Mouse (Mus musculus) CH12.LX (cell line): ENCODE data around the gene Stxbp3. TPM values are rescaled to one million over a fixed set of nuclear protein-coding genes. Genes with fewer than 3 reads are reported as not detected.

Source experiments
- DNase-seq: peaks from one replicate; pipeline ENCODE4 v3.0.0-alpha.2; 2013; ENCODE audit errors: extremely low read depth
- H3K27ac ChIP-seq: 2 replicates; pipeline ENCODE4 v1.5.1; 2012; ENCODE audit warnings: low read depth, mild to moderate bottlenecking, control low read depth, moderate library complexity; ENCODE audit not compliant: insufficient read depth
- H3K27me3 ChIP-seq: replicated peaks from 2 replicates; pipeline ENCODE3; 2012; ENCODE audit warnings: inconsistent platforms
- H3K36me3 ChIP-seq, 2 experiments: replicated peaks in 1 of 2; 2 replicates each; pipeline versions ENCODE3 to v1.6.1; 2012; ENCODE audit warnings: inconsistent platforms in 1 of 2, low read length in 1 of 2, mild to moderate bottlenecking in 1 of 2, mixed read lengths in 1 of 2, moderate library complexity in 1 of 2; ENCODE audit not compliant: control insufficient read depth in 1 of 2, insufficient read depth in 1 of 2
- H3K4me1 ChIP-seq, 2 experiments: 2 replicates each; pipeline ENCODE4 v1.6.1; 2012; ENCODE audit warnings: inconsistent platforms in 1 of 2, moderate library complexity in 1 of 2; ENCODE audit not compliant: insufficient read depth in 2 of 2, control insufficient read depth in 1 of 2
- H3K4me2 ChIP-seq: 2 replicates; pipeline ENCODE4 v1.6.1; 2012; ENCODE audit warnings: low read depth, mild to moderate bottlenecking, control low read depth; ENCODE audit not compliant: poor library complexity, insufficient read depth, severe bottlenecking
- H3K4me3 ChIP-seq, 3 experiments: fragments of 150-350 bp in 1 of 3; sonication (generic) in 1 of 3; replicated peaks in 1 of 3; 2 replicates each; pipeline versions ENCODE3 to v1.5.1; 2011 to 2012; ENCODE audit warnings: low read depth in 2 of 3, low read length in 2 of 3, mild to moderate bottlenecking in 2 of 3, moderate library complexity in 2 of 3, control low read depth in 1 of 3, improper control_type of control experiment in 1 of 3, inconsistent platforms in 1 of 3, mixed read lengths in 1 of 3; ENCODE audit not compliant: poor library complexity in 1 of 3
- H3K79me2 ChIP-seq: replicated peaks from 2 replicates; pipeline ENCODE4 v1.6.1; 2012; ENCODE audit warnings: mild to moderate bottlenecking, moderate library complexity; ENCODE audit not compliant: control insufficient read depth, poor library complexity, insufficient read depth, severe bottlenecking; ENCODE audit errors: extremely low read depth
- H3K9ac ChIP-seq: 2 replicates; pipeline ENCODE4 v1.6.1; 2012; ENCODE audit warnings: low read depth, mild to moderate bottlenecking, control low read depth, moderate library complexity; ENCODE audit not compliant: insufficient read depth
- H3K9me3 ChIP-seq: replicated peaks from 2 replicates; pipeline ENCODE3; 2012; ENCODE audit warnings: low read length, inconsistent platforms, mixed read lengths
- BHLHE40 ChIP-seq: IDR thresholded peaks from 2 replicates; pipeline ENCODE4 v1.6.1; 2011; ENCODE audit warnings: mild to moderate bottlenecking, low read depth, low read length, improper control_type of control experiment
- CHD1 ChIP-seq: IDR thresholded peaks from 2 replicates; pipeline ENCODE4 v1.6.1; 2012; ENCODE audit warnings: low read depth, low read length, improper control_type of control experiment, inconsistent platforms
- CHD2 ChIP-seq: IDR thresholded peaks from 2 replicates; pipeline ENCODE4 v1.6.1; 2011; ENCODE audit warnings: low read length, improper control_type of control experiment
- CTCF ChIP-seq, 2 experiments: IDR thresholded peaks in 1 of 2; conservative IDR thresholded peaks in 1 of 2; 2 replicates each; pipeline ENCODE4 v1.5.1; 2011 to 2012; ENCODE audit warnings: low read depth in 2 of 2, low read length in 2 of 2, improper control_type of control experiment in 1 of 2, inconsistent platforms in 1 of 2, mild to moderate bottlenecking in 1 of 2, moderate library complexity in 1 of 2
- E2F4 ChIP-seq: IDR thresholded peaks from 2 replicates; pipeline ENCODE4 v1.6.1; 2011; ENCODE audit warnings: low read depth, low read length, improper control_type of control experiment; ENCODE audit not compliant: insufficient replicate concordance
- ELF1 ChIP-seq: IDR thresholded peaks from 2 replicates; pipeline ENCODE4 v1.6.1; 2014; ENCODE audit warnings: low read depth, mild to moderate bottlenecking, inconsistent platforms, low read length, improper control_type of control experiment
- EP300 ChIP-seq: IDR thresholded peaks from 2 replicates; pipeline ENCODE4 v1.6.1; 2011; ENCODE audit warnings: low read length, improper control_type of control experiment
- ETS1 ChIP-seq: conservative IDR thresholded peaks from 2 replicates; pipeline ENCODE4 v1.6.1; 2012; ENCODE audit warnings: low read depth, mild to moderate bottlenecking, inconsistent platforms, low read length, improper control_type of control experiment, moderate library complexity
- IRF4 ChIP-seq: IDR thresholded peaks from 2 replicates; pipeline ENCODE4 v1.6.1; 2014; ENCODE audit warnings: low read depth, mild to moderate bottlenecking, inconsistent platforms, low read length, improper control_type of control experiment
- JUN ChIP-seq: IDR thresholded peaks from 2 replicates; pipeline ENCODE4 v1.6.1; 2011; ENCODE audit warnings: low read depth, mild to moderate bottlenecking, low read length, improper control_type of control experiment, moderate library complexity; ENCODE audit not compliant: insufficient read depth
- JUND ChIP-seq: conservative IDR thresholded peaks from 2 replicates; pipeline ENCODE4 v1.6.1; 2011; ENCODE audit warnings: low read depth, low read length, improper control_type of control experiment
- MAFK ChIP-seq: IDR thresholded peaks from 2 replicates; pipeline ENCODE4 v1.6.1; 2011; ENCODE audit warnings: low read length, improper control_type of control experiment; ENCODE audit not compliant: insufficient replicate concordance
- MAZ ChIP-seq: IDR thresholded peaks from 2 replicates; pipeline ENCODE4 v1.6.1; 2012; ENCODE audit warnings: low read depth, mild to moderate bottlenecking, inconsistent platforms, low read length, improper control_type of control experiment, moderate library complexity
- MEF2A ChIP-seq: IDR thresholded peaks from 2 replicates; pipeline ENCODE4 v1.6.1; 2014; ENCODE audit warnings: low read depth, mild to moderate bottlenecking, inconsistent platforms, low read length, improper control_type of control experiment, borderline replicate concordance
- MXI1 ChIP-seq: IDR thresholded peaks from 2 replicates; pipeline ENCODE4 v1.6.1; 2011; ENCODE audit warnings: mild to moderate bottlenecking, low read depth, low read length, improper control_type of control experiment
- MYC ChIP-seq: IDR thresholded peaks from 2 replicates; pipeline ENCODE4 v1.6.1; 2011; ENCODE audit warnings: low read depth, mild to moderate bottlenecking, improper control_type of control experiment, low read length
- NRF1 ChIP-seq: IDR thresholded peaks from 2 replicates; pipeline ENCODE4 v1.6.1; 2014; ENCODE audit warnings: low read depth, mild to moderate bottlenecking, inconsistent platforms, low read length, improper control_type of control experiment, moderate library complexity
- PAX5 ChIP-seq: IDR thresholded peaks from 2 replicates; pipeline ENCODE4 v1.6.1; 2012; ENCODE audit warnings: low read length, inconsistent platforms, mixed read lengths
- POLR2A ChIP-seq: IDR thresholded peaks from 2 replicates; pipeline ENCODE4 v1.6.1; 2011; ENCODE audit warnings: low read depth, mild to moderate bottlenecking, improper control_type of control experiment, low read length
- RAD21 ChIP-seq: IDR thresholded peaks from 2 replicates; pipeline ENCODE4 v1.6.1; 2011; ENCODE audit warnings: low read depth, mild to moderate bottlenecking, low read length, improper control_type of control experiment, moderate library complexity
- RCOR1 ChIP-seq: conservative IDR thresholded peaks from 2 replicates; pipeline ENCODE4 v1.6.1; 2012; ENCODE audit warnings: low read depth, mild to moderate bottlenecking, inconsistent platforms, low read length, improper control_type of control experiment
- TBP ChIP-seq: conservative IDR thresholded peaks from 2 replicates; pipeline ENCODE4 v1.6.1; 2011; ENCODE audit warnings: low read depth, low read length, improper control_type of control experiment
- TCF12 ChIP-seq: IDR thresholded peaks from 2 replicates; pipeline ENCODE4 v1.6.1; 2014; ENCODE audit warnings: low read depth, mild to moderate bottlenecking, inconsistent platforms, low read length, improper control_type of control experiment
- UBTF ChIP-seq: IDR thresholded peaks from 2 replicates; pipeline ENCODE4 v1.6.1; 2012; ENCODE audit warnings: low read depth, mild to moderate bottlenecking, inconsistent platforms, low read length, improper control_type of control experiment, moderate library complexity
- ZKSCAN1 ChIP-seq: IDR thresholded peaks from 2 replicates; pipeline ENCODE4 v1.6.1; 2012; ENCODE audit warnings: low read depth, inconsistent platforms, low read length, improper control_type of control experiment, borderline replicate concordance
- ZNF384 ChIP-seq: IDR thresholded peaks from 2 replicates; pipeline ENCODE4 v1.6.1; 2012; ENCODE audit warnings: low read depth, low read length, improper control_type of control experiment, inconsistent platforms
- dilution Hi-C: fragments of 300-500 bp; cut with MboI; formaldehyde crosslinking; loops from 2 replicates; pipeline ENCODE4 v1.14.3; 2020; ENCODE audit warnings: low sequenced_read_pairs; ENCODE audit not compliant: extremely low pct_unique_long_range_greater_than_20kb, extremely low pct_ligation_motif_present
- in situ Hi-C: fragments of 300-500 bp; cut with MboI; formaldehyde crosslinking; loops from 3 replicates; pipeline ENCODE4 v1.14.3; 2019; ENCODE audit warnings: low sequenced_read_pairs, low pct_ligation_motif_present, low pct_unique_long_range_greater_than_20kb, mixed read lengths
- polyA plus RNA-seq: library from polyadenylated mRNA; unstranded; fragments of >175 nt; gene quantifications from 2 replicates; pipeline ENCODE4 v1.2.1, GENCODE M21; 2012; ENCODE audit warnings: low read depth; ENCODE audit not compliant: insufficient read length
- total RNA-seq, 2 experiments: library from RNA; depleted of rRNA; stranded (reverse); fragments of 300-350 nt in 1 of 2; fragments of >200 nt in 1 of 2; gene quantifications; 2 replicates each; pipeline ENCODE4 v1.2.3; 2012 to 2014

Gene Stxbp3
- total and polyA plus RNA-seq, 3 experiments: 12.1 to 21.5 (median 14.4) TPM

DNA sequence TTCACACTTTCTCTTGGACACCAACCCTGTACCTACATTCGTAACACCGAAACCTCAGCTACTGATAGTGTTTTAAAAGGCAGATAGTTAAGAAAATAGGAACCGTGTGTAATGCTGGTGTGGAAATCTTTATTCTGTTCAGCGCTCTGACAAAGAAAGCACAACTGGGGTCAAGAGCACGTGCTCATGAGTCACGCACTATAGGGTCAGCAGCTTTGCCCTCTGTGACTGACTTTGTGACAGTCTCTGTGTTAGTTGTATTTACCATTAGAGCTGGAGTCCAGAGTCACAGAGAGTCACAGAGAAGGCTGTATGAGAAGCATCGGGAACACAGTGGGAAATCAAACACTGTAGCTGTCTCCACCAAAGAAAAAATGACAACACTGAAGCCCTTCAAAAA is 73.4 kb downstream of the Stxbp3 start:
- no peak overlapping the region for H3K4me3 ChIP-seq
- no peaks in the 10 kb centered on the region for H3K27me3 ChIP-seq
- no peaks in the 10 kb centered on the region for H3K9me3 ChIP-seq
- in situ Hi-C loops (no loop called here), dilution Hi-C loops (no loop called here)
- no peak for DNase-seq
- no peaks in the 10 kb centered on the region for H3K36me3 ChIP-seq
- no peak overlapping the region for H3K9ac ChIP-seq
- H3K4me1 ChIP-seq: peaks cover 0 to 7% of the 10 kb centered on the region in 2 experiments; a peak in 1 of 4 replicates
- H3K27ac ChIP-seq: no peak overlapping the region
- TF ChIP-seq ELF1 (no peak), ETS1 (no peak), RCOR1 (no peak), PAX5 (no peak), RAD21 (no peak), MAFK (no peak), TBP (no peak), E2F4 (no peak), BHLHE40 (no peak), IRF4 (no peak), TCF12 (no peak), MYC (no peak), NRF1 (no peak), MXI1 (no peak), ZKSCAN1 (no peak), ZNF384 (no peak)
- no peak overlapping the region for H3K4me2 ChIP-seq
- H3K79me2 ChIP-seq: no peaks in the 10 kb centered on the region

DNA sequence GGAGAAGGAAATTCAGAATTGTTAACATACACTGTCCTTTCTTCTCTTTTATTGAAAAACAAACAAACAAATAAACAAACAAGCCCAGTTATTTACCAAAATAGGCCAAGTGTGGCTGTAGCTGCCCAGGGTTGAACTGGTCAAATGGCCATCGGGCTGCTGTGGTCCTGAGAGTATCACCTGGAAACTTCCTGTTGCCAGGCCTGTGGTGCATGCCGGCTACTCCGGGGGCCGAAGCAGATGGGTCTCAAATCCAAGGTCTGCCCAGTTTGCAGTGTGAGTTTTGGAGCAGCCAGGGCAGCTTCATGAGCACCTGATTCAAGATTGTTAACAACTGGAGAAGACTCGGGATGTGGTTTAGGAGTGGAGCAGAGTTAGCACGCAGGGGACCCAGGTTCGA is 74.8 kb downstream of the Stxbp3 start:
- H3K4me3 ChIP-seq: no peak overlapping the region

More for the DNA sequence above, 74.8 kb downstream of the Stxbp3 start:
- Histone ChIP-seq H3K27ac (no peak overlapping the region), H3K79me2 (no peaks in the 10 kb centered on the region), H3K27me3 (no peaks in the 10 kb centered on the region), H3K4me1 (peaks cover 0 to 4% of the 10 kb centered on the region in 2 experiments; a peak in 1 of 4 replicates), H3K9me3 (no peaks in the 10 kb centered on the region), H3K4me2 (no peak overlapping the region), H3K36me3 (no peaks in the 10 kb centered on the region), H3K9ac (no peak overlapping the region)
- TF ChIP-seq UBTF (no peak), JUND (no peak), ZNF384 (no peak), POLR2A (no peak), MEF2A (no peak), ELF1 (no peak), JUN (no peak), CHD1 (no peak), EP300 (no peak), MAZ (no peak), BHLHE40 (no peak), CTCF (conservative IDR thresholded peaks at IDR 0.05 in 1 of 2, IDR thresholded peaks at IDR 0.05 in 1 of 2; ENCODE audit: low read depth in 2 of 2, low read length in 2 of 2) (no peak), CHD2 (no peak)
- in situ Hi-C loops (no loop called here), dilution Hi-C loops (no loop called here)
- no peak for DNase-seq
